Mouse (Mus musculus): ENCODE measurements at regions not wholly inside any gene's neighbourhood (a gene's known extent, or its start where the extent isn't known, plus 50 kb on each side); places are given as distances from the start of the nearest gene placed in this dataset.
"Not testable (repeated sequence)": the region's sequence is repeated elsewhere in the genome, so short reads cannot be mapped to it uniquely, and the experiment has no call there.

DNA sequence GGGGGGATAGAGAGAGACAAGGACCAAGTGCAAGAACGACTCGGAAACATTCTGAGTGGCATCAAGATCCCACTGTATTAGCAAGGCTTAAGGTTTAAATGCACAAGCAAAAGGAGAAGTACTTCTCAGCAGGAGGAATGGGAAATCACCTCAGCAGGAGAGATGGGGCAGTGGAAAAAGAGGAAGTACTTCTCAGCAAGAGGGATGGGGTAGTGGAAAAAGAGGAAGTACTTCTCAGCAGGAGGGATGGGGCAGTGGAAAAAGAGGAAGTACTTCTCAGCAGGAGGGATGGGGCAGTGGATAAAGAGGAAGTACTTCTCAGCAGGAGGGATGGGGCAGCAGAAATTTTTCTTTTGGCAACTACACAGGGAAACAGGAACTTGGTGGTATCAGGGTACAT is 340.8 kb upstream of the Tbl1xr1 start:
- TF ChIP-seq EP300, CTCF (IDR thresholded peaks at IDR 0.05; ENCODE audit: low read depth): not testable (repeated sequence)

Data from liver, embryonic 14.5 days (tissue).